Mouse (Mus musculus): ENCODE results near the gene St8sia1.

DNA sequence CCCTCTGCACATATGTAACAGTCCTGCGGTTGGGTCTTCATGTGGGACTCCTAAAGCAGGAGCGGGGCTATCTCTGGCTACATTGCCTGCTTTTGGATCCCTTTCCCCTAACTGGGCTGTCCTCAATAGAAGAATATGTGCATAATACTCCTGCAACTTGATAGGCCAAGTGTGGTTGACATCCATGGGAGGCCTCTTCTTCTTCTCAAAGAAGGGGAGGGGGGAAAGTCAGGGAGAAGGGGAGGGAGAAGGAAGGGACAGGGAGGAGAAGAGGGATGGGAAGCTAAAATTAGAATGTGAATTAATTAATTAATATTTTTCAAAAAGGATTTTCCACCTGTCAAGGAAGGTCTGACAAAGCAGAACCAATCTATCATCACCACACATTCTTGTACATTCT, 97.2 kb downstream of the St8sia1 start:
- TF ChIP-seq POLR2A (IDR thresholded peaks at IDR 0.05; ENCODE audit: low read depth, low read length) (no peak), CTCF (IDR thresholded peaks at IDR 0.05; ENCODE audit: extremely low read depth, insufficient read depth, insufficient read length, insufficient replicate concordance) (no peak)

Data from spleen, adult 2 months (tissue).